ENCODE assay signal across 27 mouse cellular contexts in the genomic region with DNA sequence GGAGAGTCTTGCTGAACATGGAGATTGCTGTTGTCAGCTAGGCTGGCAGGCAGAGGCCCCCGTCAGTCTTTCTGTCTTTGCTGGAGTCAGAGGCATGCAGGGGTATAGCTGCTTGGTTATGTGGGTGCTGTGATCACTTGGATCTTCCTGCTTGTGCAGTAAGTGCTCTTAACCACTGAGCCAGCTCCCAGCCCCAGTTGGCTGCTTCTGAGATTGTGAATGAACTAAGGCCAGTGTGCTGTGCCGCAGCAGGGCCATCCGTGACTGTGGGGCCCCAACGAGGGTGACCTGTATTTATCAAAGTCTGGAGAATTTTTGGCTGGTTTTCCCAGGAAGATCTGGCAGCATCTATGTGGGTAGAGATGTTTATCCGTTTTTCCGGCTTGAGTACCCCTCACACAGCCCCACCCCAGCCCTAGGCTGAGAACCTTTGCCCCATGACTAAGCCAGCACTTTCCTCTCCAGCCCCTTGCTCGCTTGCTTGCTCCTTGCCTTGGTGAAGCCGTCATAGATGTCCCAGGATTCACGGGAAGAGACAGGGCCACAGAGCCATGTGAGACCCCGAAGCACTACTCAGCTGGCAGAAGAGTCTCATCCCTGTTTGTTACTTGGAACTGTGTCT. TPM values are rescaled to one million over a fixed set of nuclear protein-coding genes. Genes with fewer than 3 reads are reported as not detected.
DNase-seq lines count a peak whose midpoint lies in the region; ATAC-seq and TF ChIP-seq lines count a peak whose summit lies in the region.
"Had no signal": no experiment of that assay in that cellular context is flagged by ENCODE, and none has a peak within 500 bp of the region (broad histone marks: within the 10 kb centered on the region; RNA-seq: fewer than 3 reads in every experiment).

No protein-coding gene starts in this region.

- no peak for TF ChIP-seq CTCF in lung, embryonic 14.5 days (IDR thresholded peaks at IDR 0.05; ENCODE audit: low read depth)
- TF ChIP-seq CTCF in intestine, postnatal 0 days (IDR thresholded peaks at IDR 0.05; ENCODE audit: low read depth), result no peak

- DNase-seq in lung, embryonic 14.5 days, result no peak
- no peak for DNase-seq in lung, postnatal 36 days
- no peak for DNase-seq in midbrain, embryonic 10.5 days (ENCODE audit: low spot score)
- peak; percentile 53 for DNase-seq in intestine, embryonic 14.5 days (ENCODE audit: low spot score)
- no peak for DNase-seq in layer of hippocampus, postnatal 14 days (ENCODE audit: low spot score in 2 of 2)
- DNase-seq: adrenal gland, postnatal 10 days; cerebellum, adult 18-20 months; cerebellum, adult 9-11 months; cerebellum, postnatal 36 days; gastrocnemius, postnatal 36 days; heart, adult 18-20 months; heart, postnatal 10 days had no signal

- no peak overlapping the region for H3K4me3 ChIP-seq in lung, embryonic 14.5 days (ENCODE audit: low read depth, low read length)
- no peak overlapping the region for H3K4me3 ChIP-seq in midbrain, embryonic 10.5 days
- H3K4me3 ChIP-seq in midbrain, embryonic 15.5 days, result no peak overlapping the region
- H3K4me3 ChIP-seq in intestine, embryonic 14.5 days (ENCODE audit: low read depth, low read length), result no peak overlapping the region
- H3K4me3 ChIP-seq in intestine, postnatal 0 days (ENCODE audit: low read depth, low read length), result no peak overlapping the region
- H3K4me3 ChIP-seq: embryonic facial prominence, embryonic 15.5 days; erythroblast, embryonic 14.5 days; forebrain, embryonic 10.5 days; heart, embryonic 10.5 days had no signal

- no peak overlapping the region for H3K9ac ChIP-seq in lung, embryonic 14.5 days
- no peak overlapping the region for H3K9ac ChIP-seq in midbrain, embryonic 15.5 days
- no peak overlapping the region for H3K9ac ChIP-seq in intestine, embryonic 14.5 days (ENCODE audit: low read length)
- H3K9ac ChIP-seq in intestine, postnatal 0 days (ENCODE audit: low read depth, low read length), result no peak overlapping the region
- H3K9ac ChIP-seq: embryonic facial prominence, embryonic 15.5 days; hindbrain, embryonic 14.5 days had no signal

- 39% methylated on average over 10 of the region's 10 CpGs for WGBS in lung, embryonic 14.5 days
- 83% methylated on average over 10 of the region's 10 CpGs for WGBS in midbrain, embryonic 10.5 days
- WGBS in midbrain, embryonic 15.5 days, result 77% methylated on average over 10 of the region's 10 CpGs
- 42% methylated on average over 10 of the region's 10 CpGs for WGBS in intestine, embryonic 14.5 days
- 30% methylated on average over 10 of the region's 10 CpGs for WGBS in intestine, postnatal 0 days

- no peaks in the 10 kb centered on the region for H3K36me3 ChIP-seq in lung, embryonic 14.5 days (ENCODE audit: insufficient read depth)
- H3K36me3 ChIP-seq in midbrain, embryonic 10.5 days, result no peaks in the 10 kb centered on the region
- H3K36me3 ChIP-seq in midbrain, embryonic 15.5 days (replicated peaks), result no peaks in the 10 kb centered on the region
- H3K36me3 ChIP-seq in intestine, embryonic 14.5 days (ENCODE audit: control insufficient read depth, insufficient read depth, low read length), result no peaks in the 10 kb centered on the region
- no peaks in the 10 kb centered on the region for H3K36me3 ChIP-seq in intestine, postnatal 0 days (ENCODE audit: control insufficient read depth, insufficient read depth)
- H3K36me3 ChIP-seq: embryonic facial prominence, embryonic 15.5 days; forebrain, embryonic 10.5 days; heart, embryonic 10.5 days had no signal

- H3K4me1 ChIP-seq in lung, embryonic 14.5 days (ENCODE audit: insufficient read depth), result peaks cover 6% of the 10 kb centered on the region; the same call in 1 of the 2 replicates
- no peaks in the 10 kb centered on the region for H3K4me1 ChIP-seq in midbrain, embryonic 10.5 days
- H3K4me1 ChIP-seq in midbrain, embryonic 15.5 days, result no peaks in the 10 kb centered on the region
- peaks cover 10% of the 10 kb centered on the region; the same call in 1 of the 2 replicates for H3K4me1 ChIP-seq in intestine, embryonic 14.5 days (replicated peaks; ENCODE audit: control insufficient read depth, insufficient read depth, low read length)
- H3K4me1 ChIP-seq in intestine, postnatal 0 days (replicated peaks; ENCODE audit: control insufficient read depth, insufficient read depth, low read length), result no peaks in the 10 kb centered on the region
- H3K4me1 ChIP-seq: embryonic facial prominence, embryonic 15.5 days; forebrain, embryonic 10.5 days; heart, embryonic 10.5 days had no signal

- no peak overlapping the region for H3K27ac ChIP-seq in lung, embryonic 14.5 days (ENCODE audit: low read depth)
- H3K27ac ChIP-seq in midbrain, embryonic 10.5 days (replicated peaks), result peak overlapping the region; percentile 55; the same call in 1 of the 2 replicates
- no peak overlapping the region for H3K27ac ChIP-seq in midbrain, embryonic 15.5 days
- no peak overlapping the region for H3K27ac ChIP-seq in intestine, embryonic 14.5 days (ENCODE audit: low read depth)
- no peak overlapping the region for H3K27ac ChIP-seq in intestine, postnatal 0 days (ENCODE audit: low read depth, low read length)
- H3K27ac ChIP-seq: embryonic facial prominence, embryonic 15.5 days; forebrain, embryonic 10.5 days; heart, embryonic 10.5 days; hindbrain, embryonic 14.5 days had no signal

- no peaks in the 10 kb centered on the region for H3K27me3 ChIP-seq in lung, embryonic 14.5 days (ENCODE audit: insufficient read depth, low read length)
- no peaks in the 10 kb centered on the region for H3K27me3 ChIP-seq in midbrain, embryonic 10.5 days (ENCODE audit: low read depth, poor library complexity, severe bottlenecking)
- no peaks in the 10 kb centered on the region for H3K27me3 ChIP-seq in midbrain, embryonic 15.5 days (replicated peaks)
- no peaks in the 10 kb centered on the region for H3K27me3 ChIP-seq in intestine, embryonic 14.5 days (replicated peaks; ENCODE audit: control insufficient read depth, insufficient read depth, low read length)
- H3K27me3 ChIP-seq in intestine, postnatal 0 days (replicated peaks; ENCODE audit: control insufficient read depth, insufficient read depth, low read length), result no peaks in the 10 kb centered on the region
- H3K27me3 ChIP-seq: embryonic facial prominence, embryonic 15.5 days had no signal

- H3K9me3 ChIP-seq in lung, embryonic 14.5 days (ENCODE audit: low read depth, low read length), result no peaks in the 10 kb centered on the region
- no peaks in the 10 kb centered on the region for H3K9me3 ChIP-seq in midbrain, embryonic 10.5 days (replicated peaks)
- no peaks in the 10 kb centered on the region for H3K9me3 ChIP-seq in midbrain, embryonic 15.5 days
- no peaks in the 10 kb centered on the region for H3K9me3 ChIP-seq in intestine, embryonic 14.5 days (ENCODE audit: control insufficient read depth, low read length)
- no peaks in the 10 kb centered on the region for H3K9me3 ChIP-seq in intestine, postnatal 0 days (ENCODE audit: control insufficient read depth)
- H3K9me3 ChIP-seq: embryonic facial prominence, embryonic 15.5 days; forebrain, embryonic 10.5 days; heart, embryonic 10.5 days had no signal

- ATAC-seq in lung, embryonic 14.5 days (ENCODE audit: insufficient read depth), result peak; percentile 52
- no peak for ATAC-seq in midbrain, embryonic 15.5 days (replicated peaks)
- peak; percentile 68; the same call in 1 of the 2 replicates for ATAC-seq in intestine, embryonic 14.5 days (replicated peaks; ENCODE audit: low FRiP score, low TSS enrichment, low read depth)
- peak; percentile 73; the same call in 1 of the 2 replicates for ATAC-seq in intestine, postnatal 0 days
- ATAC-seq: forebrain, embryonic 14.5 days had no signal

- no peak overlapping the region for H3K4me2 ChIP-seq in lung, embryonic 14.5 days
- no peak overlapping the region for H3K4me2 ChIP-seq in midbrain, embryonic 15.5 days
- H3K4me2 ChIP-seq in intestine, embryonic 14.5 days (ENCODE audit: low read length), result no peak overlapping the region
- H3K4me2 ChIP-seq in intestine, postnatal 0 days (replicated peaks; ENCODE audit: low read depth), result peak overlapping the region; percentile 4; the same call in 1 of the 2 replicates
- H3K4me2 ChIP-seq: embryonic facial prominence, embryonic 15.5 days; hindbrain, embryonic 14.5 days had no signal

RNA-seq across cellular contexts. Expression of gene Sparcl1, which starts 24.5 kb away (rescaled TPM):
- polyA plus RNA-seq in lung, embryonic 14.5 days (2014; fragmentation: Nextera tagmentation; extraction: Ambion mirVana), result 296 and 307 TPM in 2 replicates
- 30.0 and 42.1 TPM in 2 replicates for polyA plus RNA-seq in midbrain, embryonic 10.5 days (2016; fragmentation: Nextera tagmentation; extraction: Ambion mirVana)
- polyA plus RNA-seq in midbrain, embryonic 15.5 days (2015; fragmentation: Nextera tagmentation; extraction: Ambion mirVana), result 167 and 185 TPM in 2 replicates
- polyA plus RNA-seq in intestine, embryonic 14.5 days (2014; fragmentation: Nextera tagmentation; extraction: Ambion mirVana), result 183 and 203 TPM in 2 replicates
- polyA plus RNA-seq in intestine, postnatal 0 days (2015; fragmentation: Nextera tagmentation; extraction: Ambion mirVana), result 158 and 165 TPM in 2 replicates
- 1,000 to 10,000 TPM; 1,351 to 1,429 TPM for total RNA-seq in layer of hippocampus, postnatal 14 days (2021)
- total RNA-seq: hematopoietic stem cell, adult 5-6 weeks had no signal
- polyA plus RNA-seq: erythroblast, embryonic 14.5 days had no signal

RNA-seq across cellular contexts. Expression of gene Dspp, which starts 32.5 kb away (rescaled TPM):
- not detected in 2 replicates for polyA plus RNA-seq in lung, embryonic 14.5 days (2014; fragmentation: Nextera tagmentation; extraction: Ambion mirVana)
- not detected in 2 replicates for polyA plus RNA-seq in midbrain, embryonic 10.5 days (2016; fragmentation: Nextera tagmentation; extraction: Ambion mirVana)
- 0.04 TPM in 1 of 2 replicates, not detected in the other for polyA plus RNA-seq in midbrain, embryonic 15.5 days (2015; fragmentation: Nextera tagmentation; extraction: Ambion mirVana)
- not detected in 2 replicates for polyA plus RNA-seq in intestine, embryonic 14.5 days (2014; fragmentation: Nextera tagmentation; extraction: Ambion mirVana)
- not detected in 2 replicates for polyA plus RNA-seq in intestine, postnatal 0 days (2015; fragmentation: Nextera tagmentation; extraction: Ambion mirVana)
- total RNA-seq in layer of hippocampus, postnatal 14 days (2021), result not detected
- total RNA-seq: adrenal gland, postnatal 10 days; adrenal gland, postnatal 4 days; ES-E14; gastrocnemius, adult 8-10 months; gastrocnemius, postnatal 36 days; heart, adult 18-20 months; heart, postnatal 10 days; hematopoietic stem cell, adult 5-6 weeks had no signal
- polyA plus RNA-seq: brain, embryonic 14.5 days; embryonic facial prominence, embryonic 11.5 days; embryonic facial prominence, embryonic 15.5 days; erythroblast, embryonic 14.5 days; forebrain, embryonic 10.5 days; forebrain, embryonic 14.5 days; heart, embryonic 10.5 days; heart, embryonic 14.5 days; hindbrain, embryonic 14.5 days had no signal
